Mouse (Mus musculus) kidney, adult 2 months (tissue): ENCODE data around the gene Zfand2b.

Experiments used
- CTCF ChIP-seq: fragments of 200-500 bp; conservative IDR thresholded peaks from 2 replicates; pipeline ENCODE4 v1.5.1; 2011; ENCODE audit warnings: low read depth, mild to moderate bottlenecking, control low read depth, low read length, moderate library complexity, mixed read lengths; ENCODE audit not compliant: insufficient read depth, insufficient read length
- POLR2A ChIP-seq: fragments of 200-500 bp; IDR thresholded peaks from one replicate; pipeline ENCODE4 v1.6.1; 2011; ENCODE audit warnings: low read depth, low read length, control low read depth

DNA sequence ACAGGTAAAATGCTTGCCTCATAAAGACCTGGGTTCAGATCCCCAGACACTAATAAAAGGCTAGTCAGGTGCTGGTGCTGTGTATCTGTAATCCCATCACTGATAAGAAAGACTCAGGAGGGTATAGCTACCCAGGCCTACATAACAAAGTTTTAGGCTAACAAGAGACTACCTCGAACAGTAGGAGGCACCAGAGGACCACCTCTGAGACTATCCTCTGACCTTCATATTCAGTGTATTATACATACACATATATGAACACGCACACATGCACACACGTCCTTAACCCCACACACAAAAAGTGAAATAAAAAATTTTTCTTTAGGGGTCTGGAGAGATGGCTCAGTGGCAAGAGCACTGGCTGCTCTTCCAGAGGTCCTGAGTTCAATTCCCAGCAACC, 46.2 kb upstream of the Zfand2b start:
- no peak for TF ChIP-seq CTCF
- TF ChIP-seq POLR2A: no peak
